Mouse (Mus musculus): ENCODE results near the gene Klhl10. TPM values are rescaled to one million over a fixed set of nuclear protein-coding genes. Genes with fewer than 3 reads are reported as not detected.

The Klhl10 gene
- polyA plus RNA-seq, 1 experiment: 0.77 TPM

GRCm38 (mm10) chr11:100406995-100407705 lies 34.6 kb upstream of the Klhl10 start:
- TF ChIP-seq POLR2A (IDR thresholded peaks at IDR 0.05; ENCODE audit: low read depth, low read length) (peak; percentile 34), CTCF (IDR thresholded peaks at IDR 0.05; ENCODE audit: borderline replicate concordance, insufficient read depth, low read length) (no peak)
- Histone ChIP-seq H3K4me3 (ENCODE audit: insufficient read depth, low read length) (no peak overlapping the region), H3K27ac (ENCODE audit: insufficient read depth, low read length) (no peak overlapping the region), H3K4me1 (ENCODE audit: control insufficient read depth, insufficient read depth, low read length) (peaks cover 5% of the 10 kb centered on the region; the same call in 1 of the 2 replicates)

- H3K27ac ChIP-seq (ENCODE audit: insufficient read depth, low read length): no peak overlapping the region
- peaks cover 6% of the 10 kb centered on the region; the same call in 1 of the 2 replicates for H3K4me1 ChIP-seq (ENCODE audit: control insufficient read depth, insufficient read depth, low read length)
- TF ChIP-seq CTCF (IDR thresholded peaks at IDR 0.05; ENCODE audit: borderline replicate concordance, insufficient read depth, low read length) (peak; percentile 41; the same call in 1 of the 2 replicates), POLR2A (IDR thresholded peaks at IDR 0.05; ENCODE audit: low read depth, low read length) (no peak)
- no peak overlapping the region for H3K4me3 ChIP-seq (ENCODE audit: insufficient read depth, low read length)
Measured at GRCm38 (mm10) chr11:100408076-100408834, 33.5 kb upstream of the Klhl10 start.

GRCm38 (mm10) chr11:100408835-100409462 lies 32.8 kb upstream of the Klhl10 start:
- no peak for TF ChIP-seq POLR2A (IDR thresholded peaks at IDR 0.05; ENCODE audit: low read depth, low read length)
- TF ChIP-seq CTCF (IDR thresholded peaks at IDR 0.05; ENCODE audit: borderline replicate concordance, insufficient read depth, low read length): no peak
- H3K27ac ChIP-seq (ENCODE audit: insufficient read depth, low read length): no peak overlapping the region
- peaks cover 6% of the 10 kb centered on the region; the same call in 1 of the 2 replicates for H3K4me1 ChIP-seq (ENCODE audit: control insufficient read depth, insufficient read depth, low read length)

GRCm38 (mm10) chr11:100409686-100410085 lies 32.0 kb upstream of the Klhl10 start:
- Histone ChIP-seq H3K27ac (ENCODE audit: insufficient read depth, low read length) (no peak overlapping the region), H3K4me3 (ENCODE audit: insufficient read depth, low read length) (no peak overlapping the region), H3K4me1 (ENCODE audit: control insufficient read depth, insufficient read depth, low read length) (peaks cover 6% of the 10 kb centered on the region; the same call in 1 of the 2 replicates)
- TF ChIP-seq POLR2A (IDR thresholded peaks at IDR 0.05; ENCODE audit: low read depth, low read length): no peak
- no peak for TF ChIP-seq CTCF (IDR thresholded peaks at IDR 0.05; ENCODE audit: borderline replicate concordance, insufficient read depth, low read length)

More at GRCm38 (mm10) chr11:100408835-100409462, 32.8 kb upstream of the Klhl10 start:
- no peak overlapping the region for H3K4me3 ChIP-seq (ENCODE audit: insufficient read depth, low read length)

- Histone ChIP-seq H3K4me1 (ENCODE audit: control insufficient read depth, insufficient read depth, low read length) (peaks cover 6% of the 10 kb centered on the region; the same call in 1 of the 2 replicates), H3K27ac (ENCODE audit: insufficient read depth, low read length) (peak overlapping the region; percentile 53), H3K4me3 (ENCODE audit: insufficient read depth, low read length) (peak overlapping the region; percentile 87; the same call in 1 of the 2 replicates)
- TF ChIP-seq POLR2A (IDR thresholded peaks at IDR 0.05; ENCODE audit: low read depth, low read length) (no peak), CTCF (IDR thresholded peaks at IDR 0.05; ENCODE audit: borderline replicate concordance, insufficient read depth, low read length) (no peak)
Measured at GRCm38 (mm10) chr11:100411736-100412135, 30.0 kb upstream of the Klhl10 start.

GRCm38 (mm10) chr11:100413541-100413940 lies 28.2 kb upstream of the Klhl10 start:
- Histone ChIP-seq H3K4me1 (ENCODE audit: control insufficient read depth, insufficient read depth, low read length) (peaks cover 6% of the 10 kb centered on the region; the same call in 1 of the 2 replicates), H3K4me3 (ENCODE audit: insufficient read depth, low read length) (peak overlapping the region; percentile 87), H3K27ac (ENCODE audit: insufficient read depth, low read length) (peak overlapping the region; percentile 91)
- no peak for TF ChIP-seq CTCF (IDR thresholded peaks at IDR 0.05; ENCODE audit: borderline replicate concordance, insufficient read depth, low read length)
- no peak for TF ChIP-seq POLR2A (IDR thresholded peaks at IDR 0.05; ENCODE audit: low read depth, low read length)

- peaks cover 6% of the 10 kb centered on the region; the same call in 1 of the 2 replicates for H3K4me1 ChIP-seq (ENCODE audit: control insufficient read depth, insufficient read depth, low read length)
Measured at GRCm38 (mm10) chr11:100414021-100414913, 27.4 kb upstream of the Klhl10 start, which contains the start of gene P3h4. Gene P3h4 (minus strand): TSS chr11:100414836.

GRCm38 (mm10) chr11:100414914-100415822 lies 26.5 kb upstream of the Klhl10 start, which contains the start of gene Fkbp10:
Gene Fkbp10 (plus strand): TSS chr11:100415697.
- TF ChIP-seq POLR2A (IDR thresholded peaks at IDR 0.05; ENCODE audit: low read depth, low read length): peak; percentile 89
- no peak for TF ChIP-seq CTCF (IDR thresholded peaks at IDR 0.05; ENCODE audit: borderline replicate concordance, insufficient read depth, low read length)

More at GRCm38 (mm10) chr11:100414021-100414913, 27.4 kb upstream of the Klhl10 start, which contains the start of gene P3h4:
- TF ChIP-seq POLR2A (IDR thresholded peaks at IDR 0.05; ENCODE audit: low read depth, low read length) (peak; percentile 81), CTCF (IDR thresholded peaks at IDR 0.05; ENCODE audit: borderline replicate concordance, insufficient read depth, low read length) (peak; percentile 71; the same call in 1 of the 2 replicates)
- Histone ChIP-seq H3K4me3 (ENCODE audit: insufficient read depth, low read length) (peak within 1 kb of the TSS; percentile 97), H3K27ac (ENCODE audit: insufficient read depth, low read length) (peak within 1 kb of the TSS; percentile 92)

More at GRCm38 (mm10) chr11:100414914-100415822, 26.5 kb upstream of the Klhl10 start, which contains the start of gene Fkbp10:
- H3K4me3 ChIP-seq (ENCODE audit: insufficient read depth, low read length): peak within 1 kb of the TSS; percentile 97
- peak within 1 kb of the TSS; percentile 92 for H3K27ac ChIP-seq (ENCODE audit: insufficient read depth, low read length)
- H3K4me1 ChIP-seq (ENCODE audit: control insufficient read depth, insufficient read depth, low read length): peaks cover 6% of the 10 kb centered on the region; the same call in 1 of the 2 replicates

All from embryonic fibroblast, embryonic 13.5 days (primary cell).